Mouse (Mus musculus) cerebellum, adult 2 months (tissue): ENCODE data around the gene Asgr1. TPM values are rescaled to one million over a fixed set of nuclear protein-coding genes. Genes with fewer than 3 reads are reported as not detected.

Source experiments
- DNase-seq, 2 experiments: peaks; one replicate each; pipeline ENCODE4 v3.0.0; 2021
- H3K27ac ChIP-seq: fragments of 200-500 bp; 2 replicates; pipeline ENCODE4 v1.5.1; 2012; ENCODE audit warnings: low read length, control low read depth, inconsistent platforms; ENCODE audit not compliant: insufficient read depth
- H3K27me3 ChIP-seq: fragments of 200-500 bp; 2 replicates; pipeline ENCODE4 v1.6.1; 2012; ENCODE audit warnings: inconsistent platforms, mild to moderate bottlenecking, low read length, moderate library complexity; ENCODE audit not compliant: control insufficient read depth, insufficient read depth
- H3K4me1 ChIP-seq: fragments of 200-500 bp; 2 replicates; pipeline ENCODE4 v1.6.1; 2011; ENCODE audit warnings: low read length; ENCODE audit not compliant: control insufficient read depth, insufficient read depth
- H3K4me3 ChIP-seq: fragments of 200-500 bp; replicated peaks from 2 replicates; pipeline ENCODE3; 2011; ENCODE audit warnings: mild to moderate bottlenecking, low read depth, low read length, control low read depth; ENCODE audit not compliant: insufficient read depth
- CTCF ChIP-seq: fragments of 200-500 bp; IDR thresholded peaks from 2 replicates; pipeline ENCODE4 v1.5.1; 2011; ENCODE audit warnings: low read depth, mild to moderate bottlenecking, control low read depth, low read length, moderate library complexity, borderline replicate concordance; ENCODE audit not compliant: insufficient read depth
- POLR2A ChIP-seq: fragments of 200-500 bp; IDR thresholded peaks from 2 replicates; pipeline ENCODE4 v1.6.1; 2011; ENCODE audit warnings: low read length, control low read depth, borderline replicate concordance; ENCODE audit not compliant: insufficient read depth
- WGBS: fragments of 180-500 bp; shearing (Covaris S2); methylation state at CpG from one replicate; pipeline ENCODE4 v1.1.7; 2018; 5-methylcytosine and 5-hydroxymethylcytosine counted together
- polyA plus RNA-seq: library from polyadenylated mRNA; depleted of rRNA; stranded (reverse); fragments of >200 nt; gene quantifications from 2 replicates; pipeline ENCODE4 v1.2.3, GENCODE M21; 2012

The Asgr1 gene
- polyA plus RNA-seq, 1 experiment, result 13.8 TPM

- 31% methylated on average over 3 of the region's 3 CpGs for WGBS
- Histone ChIP-seq H3K4me1 (no peaks in the 10 kb centered on the region), H3K4me3 (no peak overlapping the region), H3K27me3 (no peaks in the 10 kb centered on the region), H3K27ac (no peak overlapping the region)
- TF ChIP-seq CTCF (no peak), POLR2A (no peak)
- no peak for DNase-seq
Observed at GRCm38 (mm10) chr11:70077441-70077840, 23.6 kb downstream of the Asgr1 start.

GRCm38 (mm10) chr11:70079175-70079574 lies 25.3 kb downstream of the Asgr1 start:
- TF ChIP-seq CTCF (no peak), POLR2A (no peak)
- Histone ChIP-seq H3K4me3 (no peak overlapping the region), H3K4me1 (no peaks in the 10 kb centered on the region), H3K27ac (no peak overlapping the region), H3K27me3 (no peaks in the 10 kb centered on the region)
- no peak for DNase-seq
- 65% methylated on average over 6 of the region's 6 CpGs for WGBS

DNA sequence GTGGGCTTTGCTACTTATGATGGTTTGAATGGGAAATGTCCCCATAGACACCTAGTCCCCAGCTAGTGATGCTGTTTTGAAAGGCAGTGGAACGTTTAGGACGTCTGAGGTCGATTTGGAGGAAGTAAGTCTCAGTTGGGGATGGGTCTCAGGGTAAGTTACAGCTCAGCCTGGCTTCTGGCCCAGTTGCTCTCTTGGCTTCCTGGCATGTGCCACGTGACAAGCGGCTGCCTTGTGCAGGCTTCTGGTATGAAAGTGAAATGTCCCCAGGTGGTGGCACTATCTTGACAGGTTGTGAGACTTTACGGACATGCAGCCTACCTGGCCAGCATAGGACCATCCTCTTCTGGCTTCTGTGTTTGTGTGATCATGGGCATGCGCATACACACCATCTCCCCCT lies 26.0 kb downstream of the Asgr1 start:
- no peak for TF ChIP-seq CTCF
- no peak for TF ChIP-seq POLR2A
- no peaks in the 10 kb centered on the region for H3K4me1 ChIP-seq
- no peaks in the 10 kb centered on the region for H3K27me3 ChIP-seq
- H3K4me3 ChIP-seq, result no peak overlapping the region
- WGBS, result 21% methylated on average over 7 of the region's 7 CpGs
- DNase-seq, result no peak
- no peak overlapping the region for H3K27ac ChIP-seq

GRCm38 (mm10) chr11:70080803-70081590 lies 27.1 kb downstream of the Asgr1 start:
- Histone ChIP-seq H3K4me3 (no peak overlapping the region), H3K27ac (no peak overlapping the region), H3K4me1 (no peaks in the 10 kb centered on the region), H3K27me3 (no peaks in the 10 kb centered on the region)
- TF ChIP-seq CTCF (no peak), POLR2A (no peak)
- 71% methylated on average over 15 of the region's 15 CpGs for WGBS
- no peak for DNase-seq

DNA sequence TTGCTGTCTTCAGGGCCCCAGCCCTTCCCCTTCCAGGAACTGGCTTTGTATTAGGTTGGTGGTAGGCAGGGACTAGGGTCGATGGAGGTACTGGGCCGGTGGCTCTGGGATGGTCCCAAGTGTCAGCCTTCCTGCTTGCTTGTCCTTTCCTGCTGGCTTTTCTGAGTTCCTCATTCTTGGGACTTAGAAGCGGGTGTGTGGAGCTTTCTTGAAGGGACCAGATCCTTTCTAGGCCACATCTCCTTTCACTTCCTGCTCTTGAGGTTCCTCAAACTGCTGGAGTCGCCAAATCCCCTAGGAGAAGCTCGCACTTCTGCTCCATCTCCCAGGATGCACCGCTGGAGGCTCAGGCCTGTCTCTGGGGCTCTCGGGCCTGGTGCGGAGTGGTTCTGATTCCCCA lies 30.7 kb downstream of the Asgr1 start:
- WGBS, result 79% methylated on average over 8 of the region's 8 CpGs
- TF ChIP-seq CTCF (no peak), POLR2A (no peak)
- DNase-seq, result no peak

GRCm38 (mm10) chr11:70091986-70092783 lies 38.3 kb downstream of the Asgr1 start, which contains the start of gene Asgr2:
TSS of gene Asgr2 (plus strand) at chr11:70092644.
- Histone ChIP-seq H3K27me3 (no peaks in the 10 kb centered on the region; the same call in 1 of the 2 replicates), H3K4me3 (no peak within 1 kb of the TSS), H3K4me1 (no peaks in the 10 kb centered on the region), H3K27ac (no peak within 1 kb of the TSS)
- WGBS, result 70% methylated on average over 12 of the region's 12 CpGs
- TF ChIP-seq CTCF, result no peak
- TF ChIP-seq POLR2A, result no peak
- DNase-seq, result no peak

More for the DNA sequence above, 30.7 kb downstream of the Asgr1 start:
- H3K4me1 ChIP-seq, result no peaks in the 10 kb centered on the region
- no peak overlapping the region for H3K27ac ChIP-seq
- H3K4me3 ChIP-seq, result no peak overlapping the region
- no peaks in the 10 kb centered on the region for H3K27me3 ChIP-seq

DNA sequence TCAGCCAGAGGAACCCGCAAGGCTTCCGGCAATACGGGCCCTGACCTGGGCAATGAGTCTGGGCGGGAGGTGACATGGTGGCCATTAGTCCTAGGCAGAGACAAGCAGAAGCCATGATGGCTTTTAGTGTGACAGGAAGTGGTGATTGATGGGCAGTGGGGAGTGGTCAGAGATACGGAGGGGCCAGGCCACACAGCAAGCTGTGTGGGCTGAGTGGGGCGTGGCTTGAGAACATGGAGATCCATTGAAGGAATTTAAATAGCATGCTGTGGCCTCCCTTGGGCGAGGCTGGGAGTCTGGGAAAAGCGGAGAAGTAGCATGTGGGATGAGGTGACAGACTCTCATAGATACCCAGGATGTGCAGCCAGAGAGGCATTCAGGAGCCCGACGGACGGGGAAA lies 43.5 kb downstream of the Asgr1 start:
- TF ChIP-seq POLR2A (no peak), CTCF (no peak)
- Histone ChIP-seq H3K27me3 (no peaks in the 10 kb centered on the region), H3K27ac (no peak overlapping the region), H3K4me1 (no peaks in the 10 kb centered on the region), H3K4me3 (no peak overlapping the region)
- no peak for DNase-seq
- 70% methylated on average over 11 of the region's 11 CpGs for WGBS

GRCm38 (mm10) chr11:70099102-70099501 lies 45.2 kb downstream of the Asgr1 start:
- no peaks in the 10 kb centered on the region for H3K27me3 ChIP-seq
- no peak for DNase-seq
- no peak overlapping the region for H3K27ac ChIP-seq
- WGBS, result 84% methylated on average over 2 of the region's 2 CpGs
- TF ChIP-seq CTCF, result no peak
- TF ChIP-seq POLR2A, result no peak
- H3K4me3 ChIP-seq, result no peak overlapping the region
- H3K4me1 ChIP-seq, result no peaks in the 10 kb centered on the region
